Mouse (Mus musculus) kidney, embryonic 14.5 days (tissue): ENCODE results near the gene Trim24. TPM values are rescaled to one million over a fixed set of nuclear protein-coding genes. Genes with fewer than 3 reads are reported as not detected.
"Not testable (repeated sequence)": the region's sequence is repeated elsewhere in the genome, so short reads cannot be mapped to it uniquely, and the experiment has no call there.

Experiments used
- ATAC-seq: fragments of 200-750 bp; cut with Nextera tagmentation; 2 replicates; pipeline ENCODE4 v1.8.0; 2017; ENCODE audit warnings: moderate number of reproducible peaks, mild to moderate bottlenecking, moderate TSS enrichment, moderate library complexity; ENCODE audit not compliant: low FRiP score, low TSS enrichment
- H3K27ac ChIP-seq: fragments of 300-500 bp; sonication (generic); 2 replicates; pipeline ENCODE4 v1.5.1; 2014; ENCODE audit warnings: low read depth, mild to moderate bottlenecking, low read length, moderate library complexity, mixed read lengths
- H3K27me3 ChIP-seq: fragments of 300-500 bp; sonication (generic); 2 replicates; pipeline ENCODE4 v1.6.1; 2014; ENCODE audit warnings: mild to moderate bottlenecking, low read length; ENCODE audit not compliant: control insufficient read depth, insufficient read depth
- H3K36me3 ChIP-seq: fragments of 300-500 bp; sonication (generic); 2 replicates; pipeline ENCODE4 v1.6.1; 2014; ENCODE audit warnings: low read length, mixed read lengths; ENCODE audit not compliant: control insufficient read depth, insufficient read depth
- H3K4me1 ChIP-seq: fragments of 300-500 bp; sonication (generic); 2 replicates; pipeline ENCODE4 v1.6.1; 2014; ENCODE audit warnings: low read length, mixed read lengths; ENCODE audit not compliant: control insufficient read depth, insufficient read depth
- H3K4me2 ChIP-seq: fragments of 300-500 bp; sonication (generic); replicated peaks from 2 replicates; pipeline ENCODE4 v1.6.1; 2014; ENCODE audit warnings: low read depth, mild to moderate bottlenecking, low read length
- H3K4me3 ChIP-seq: fragments of 300-500 bp; sonication (generic); 2 replicates; pipeline ENCODE4 v1.5.1; 2014; ENCODE audit warnings: mild to moderate bottlenecking, low read length
- H3K9ac ChIP-seq: fragments of 300-500 bp; sonication (generic); 2 replicates; pipeline ENCODE4 v1.6.1; 2014; ENCODE audit warnings: low read depth, mild to moderate bottlenecking, low read length, moderate library complexity
- H3K9me3 ChIP-seq: fragments of 300-500 bp; sonication (generic); 2 replicates; pipeline ENCODE4 v1.6.1; 2016; ENCODE audit warnings: low read length; ENCODE audit not compliant: control insufficient read depth
- WGBS: fragments of 180-500 bp; shearing (Covaris S2); extraction: QIAGEN DNeasy Blood & Tissue Kit; methylation state at CpG from one replicate; pipeline ENCODE4 v1.1.7; 2014; 5-methylcytosine and 5-hydroxymethylcytosine counted together
- polyA plus RNA-seq: library from polyadenylated mRNA; unstranded; fragments of >200 nt; fragmentation: Nextera tagmentation; extraction: Ambion mirVana; gene quantifications from 2 replicates; pipeline ENCODE4 v1.2.1, GENCODE M21; 2014

The Trim24 gene
- polyA plus RNA-seq, result 25.8 and 34.2 TPM in 2 replicates

- H3K4me1 ChIP-seq, result 0 out of 2 replicates have a peak, but pooled peaks cover 3% of the 10 kb centered on the region
- H3K4me3 ChIP-seq, result peak within 1 kb of the TSS; percentile 93
- peak within 1 kb of the TSS; percentile 46 for H3K4me2 ChIP-seq
- under 1% methylated on average over 73 of the region's 89 CpGs for WGBS
- peak within 1 kb of the TSS; percentile 98 for H3K9ac ChIP-seq
- no peaks in the 10 kb centered on the region for H3K27me3 ChIP-seq
- peaks cover 33% of the 10 kb centered on the region for H3K9me3 ChIP-seq
- H3K36me3 ChIP-seq, result no peaks in the 10 kb centered on the region
- peak within 1 kb of the TSS; percentile 99 for H3K27ac ChIP-seq
- ATAC-seq, result peak; percentile 99
Observed at GRCm38 (mm10) chr6:37870245-37871136, at the start of gene Trim24. Trim24 (plus strand) TSS chr6:37870811.

GRCm38 (mm10) chr6:37821531-37822051 lies 49.0 kb upstream of the Trim24 start:
- Histone ChIP-seq H3K27ac (no peak overlapping the region), H3K9me3 (no peaks in the 10 kb centered on the region), H3K4me1 (no peaks in the 10 kb centered on the region), H3K4me2 (no peak overlapping the region), H3K4me3 (no peak overlapping the region), H3K9ac (no peak overlapping the region), H3K27me3 (no peaks in the 10 kb centered on the region), H3K36me3 (no peaks in the 10 kb centered on the region)
- 92% methylated on average over 6 of the region's 6 CpGs for WGBS
- no peak for ATAC-seq

- no peaks in the 10 kb centered on the region for H3K4me1 ChIP-seq
- H3K36me3 ChIP-seq, result no peaks in the 10 kb centered on the region
- no peaks in the 10 kb centered on the region for H3K9me3 ChIP-seq
- no peak for ATAC-seq
- H3K27me3 ChIP-seq, result no peaks in the 10 kb centered on the region
- WGBS, result 87% methylated on average over 2 of the region's 2 CpGs
- H3K9ac ChIP-seq, result no peak overlapping the region
- no peak overlapping the region for H3K27ac ChIP-seq
- no peak overlapping the region for H3K4me2 ChIP-seq
- H3K4me3 ChIP-seq, result no peak overlapping the region
Observed at GRCm38 (mm10) chr6:37822390-37822789, 48.2 kb upstream of the Trim24 start.

- no peak overlapping the region for H3K27ac ChIP-seq
- H3K36me3 ChIP-seq, result no peaks in the 10 kb centered on the region
- H3K9ac ChIP-seq, result no peak overlapping the region
- H3K4me1 ChIP-seq, result no peaks in the 10 kb centered on the region
- H3K4me2 ChIP-seq, result no peak overlapping the region
- no peak overlapping the region for H3K4me3 ChIP-seq
- no peak for ATAC-seq
- no peaks in the 10 kb centered on the region for H3K9me3 ChIP-seq
- H3K27me3 ChIP-seq, result no peaks in the 10 kb centered on the region
- WGBS, result 92% methylated on average over 4 of the region's 4 CpGs
Observed at GRCm38 (mm10) chr6:37823731-37824130, 46.9 kb upstream of the Trim24 start.

- WGBS, result 88% methylated on average over 7 of the region's 7 CpGs
- not testable (repeated sequence) for H3K4me3 ChIP-seq, H3K27me3 ChIP-seq, ATAC-seq, H3K9ac ChIP-seq, H3K4me2 ChIP-seq, H3K9me3 ChIP-seq, H3K4me1 ChIP-seq, H3K36me3 ChIP-seq, H3K27ac ChIP-seq
Observed at GRCm38 (mm10) chr6:37825331-37826115, 45.1 kb upstream of the Trim24 start.

- ATAC-seq, result no peak
- WGBS, result 90% methylated on average over 3 of the region's 3 CpGs
- Histone ChIP-seq H3K4me3 (no peak overlapping the region), H3K27me3 (no peaks in the 10 kb centered on the region), H3K27ac (no peak overlapping the region), H3K4me1 (no peaks in the 10 kb centered on the region), H3K36me3 (no peaks in the 10 kb centered on the region), H3K9ac (no peak overlapping the region), H3K4me2 (no peak overlapping the region), H3K9me3 (peaks cover 11% of the 10 kb centered on the region; the same call in 1 of the 2 replicates)
Observed at GRCm38 (mm10) chr6:37828955-37829354, 41.7 kb upstream of the Trim24 start.

GRCm38 (mm10) chr6:37829631-37830030 lies 41.0 kb upstream of the Trim24 start:
- H3K4me2 ChIP-seq, result no peak overlapping the region
- H3K36me3 ChIP-seq, result no peaks in the 10 kb centered on the region
- H3K27ac ChIP-seq, result no peak overlapping the region
- H3K4me3 ChIP-seq, result no peak overlapping the region
- H3K9ac ChIP-seq, result no peak overlapping the region
- no peaks in the 10 kb centered on the region for H3K27me3 ChIP-seq
- ATAC-seq, result no peak
- H3K4me1 ChIP-seq, result no peaks in the 10 kb centered on the region
- peaks cover 11% of the 10 kb centered on the region; the same call in 1 of the 2 replicates for H3K9me3 ChIP-seq

- Histone ChIP-seq H3K27ac (no peak overlapping the region), H3K9ac (no peak overlapping the region), H3K36me3 (no peaks in the 10 kb centered on the region), H3K4me3 (no peak overlapping the region), H3K4me2 (no peak overlapping the region), H3K9me3 (peaks cover 11% of the 10 kb centered on the region; the same call in 1 of the 2 replicates), H3K4me1 (no peaks in the 10 kb centered on the region), H3K27me3 (no peaks in the 10 kb centered on the region)
- no peak for ATAC-seq
- 93% methylated on average over 1 of the region's 1 CpGs for WGBS
Observed at GRCm38 (mm10) chr6:37833691-37834090, 36.9 kb upstream of the Trim24 start.
